Mouse (Mus musculus) CD4-positive, CD25-positive, alpha-beta regulatory T cell, adult 2 months (primary cell): ENCODE measurements at regions not wholly inside any gene's neighbourhood (a gene's known extent, or its start where the extent isn't known, plus 50 kb on each side); places are given as distances from the start of the nearest gene placed in this dataset.

ENCODE experiments used
- DNase-seq: peaks from one replicate; pipeline ENCODE4 v3.0.0-alpha.2; 2012; ENCODE audit warnings: low read depth, low spot score

DNA sequence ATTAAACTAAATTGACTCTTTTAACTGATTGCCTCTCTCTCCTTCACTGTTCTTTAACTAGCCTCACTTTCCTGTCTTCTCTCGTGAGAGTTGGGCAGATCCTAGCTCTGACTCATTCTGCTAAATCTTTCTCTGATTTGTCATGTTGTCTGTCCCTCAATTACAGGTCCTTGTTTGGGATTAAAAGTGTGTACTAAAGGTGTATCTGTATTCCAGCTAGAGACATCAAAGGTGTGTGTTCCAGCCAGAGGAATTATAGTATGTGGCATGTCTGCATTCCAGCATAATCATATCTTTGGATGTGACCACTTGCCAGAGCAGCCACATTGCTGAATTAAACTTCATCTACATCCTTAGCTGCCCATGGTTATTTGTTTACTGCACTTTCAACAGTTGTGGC, 167.5 kb upstream of the Fam83b start:
- DNase-seq = no peak

DNA sequence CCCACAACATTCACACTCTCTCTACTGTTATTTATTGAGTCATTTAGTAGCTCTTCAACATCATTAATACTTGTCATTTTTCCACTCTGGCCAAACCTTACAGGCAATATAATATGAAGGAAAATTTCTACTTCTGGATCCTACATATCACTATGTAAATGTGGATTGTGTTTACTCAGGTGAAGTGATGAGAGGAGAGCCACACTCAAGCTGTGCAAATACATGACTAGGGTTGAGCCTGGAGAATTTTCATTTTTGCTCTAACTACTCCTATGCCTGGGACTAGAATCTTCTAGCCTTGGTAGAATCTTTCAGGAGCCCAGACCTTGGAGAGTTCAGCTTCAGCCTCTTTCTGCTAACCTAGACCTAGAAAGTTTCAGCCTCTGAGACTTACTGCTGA, 166.9 kb upstream of the Fam83b start:
- no peak for DNase-seq

DNA sequence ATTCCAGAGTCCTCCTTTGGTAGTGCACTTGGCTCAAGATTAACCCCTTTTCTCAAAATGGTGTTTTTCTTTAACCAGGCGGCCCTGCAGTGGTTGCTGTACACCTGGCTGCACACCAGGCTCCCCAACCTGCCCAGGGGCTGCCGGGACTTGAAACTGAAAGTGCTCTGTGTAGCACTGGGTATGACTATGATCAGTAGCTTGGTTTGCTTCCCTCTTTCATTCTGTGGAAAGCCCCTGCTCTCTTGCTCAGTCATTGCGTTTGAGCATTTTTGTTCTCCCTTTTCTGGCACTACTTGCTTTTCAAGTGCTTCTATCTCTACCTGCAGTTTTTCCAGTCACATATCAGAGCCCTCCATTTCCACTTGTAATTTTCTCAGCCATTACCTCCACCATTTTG, 156.0 kb upstream of the Fam83b start:
- peak; percentile 3 for DNase-seq

DNA sequence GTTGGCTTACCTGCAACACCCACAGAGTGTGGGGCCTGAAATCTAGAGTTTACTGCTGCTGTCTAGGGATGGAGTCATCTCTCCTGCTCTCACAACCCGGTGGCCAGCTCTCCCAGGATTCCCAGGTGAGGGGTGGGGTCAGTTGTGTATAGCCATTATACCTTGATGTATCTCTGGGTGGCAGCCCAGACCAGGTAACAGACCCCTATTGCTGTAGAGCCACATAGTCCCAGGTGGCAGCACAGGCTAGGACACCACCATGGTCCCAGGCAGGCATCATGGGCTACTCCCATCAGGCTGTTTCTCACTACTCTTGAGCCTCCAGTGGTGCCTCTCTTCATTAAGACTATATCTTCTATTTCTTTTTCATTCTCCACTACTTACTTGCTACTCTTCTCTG, 148.9 kb upstream of the Fam83b start:
- no peak for DNase-seq

DNA sequence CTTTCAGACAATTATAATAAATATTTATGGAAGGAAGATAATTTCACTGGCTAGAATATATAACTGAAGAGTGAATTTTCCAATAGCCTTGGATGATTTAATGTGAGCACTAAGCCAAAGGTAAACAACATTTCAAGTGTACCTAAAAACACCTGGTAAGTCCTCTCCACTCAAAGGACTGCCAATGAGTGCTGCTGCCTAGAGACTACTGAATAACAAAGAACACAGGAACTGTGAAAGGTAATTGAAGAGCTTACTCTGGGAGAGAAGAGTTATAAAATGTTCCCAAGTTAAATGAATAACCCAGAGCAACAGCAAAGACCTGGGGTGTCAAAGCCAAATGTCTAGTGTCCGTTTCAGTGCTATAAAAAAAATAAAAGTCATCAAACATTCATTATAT, 139.5 kb upstream of the Fam83b start:
- DNase-seq = no peak

DNA sequence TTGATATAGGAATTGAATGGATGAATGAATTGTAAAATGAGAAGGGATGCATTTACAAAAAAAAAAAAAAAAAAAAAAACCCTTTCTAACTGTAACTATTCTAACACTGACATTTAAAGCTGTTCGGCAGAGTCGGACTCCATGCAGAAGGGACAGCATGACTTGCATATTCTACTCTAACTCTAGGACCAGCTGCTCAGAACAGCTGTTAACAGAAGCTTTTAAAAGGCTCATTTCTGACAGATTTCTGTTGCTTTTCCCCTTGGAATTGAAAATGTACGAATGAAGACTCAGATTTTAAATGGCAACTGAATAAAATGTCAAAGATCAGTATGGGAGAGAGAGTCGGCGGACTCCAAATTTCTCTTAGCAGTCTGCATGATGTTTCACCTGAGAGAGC, 138.9 kb upstream of the Fam83b start:
- DNase-seq = no peak

DNA sequence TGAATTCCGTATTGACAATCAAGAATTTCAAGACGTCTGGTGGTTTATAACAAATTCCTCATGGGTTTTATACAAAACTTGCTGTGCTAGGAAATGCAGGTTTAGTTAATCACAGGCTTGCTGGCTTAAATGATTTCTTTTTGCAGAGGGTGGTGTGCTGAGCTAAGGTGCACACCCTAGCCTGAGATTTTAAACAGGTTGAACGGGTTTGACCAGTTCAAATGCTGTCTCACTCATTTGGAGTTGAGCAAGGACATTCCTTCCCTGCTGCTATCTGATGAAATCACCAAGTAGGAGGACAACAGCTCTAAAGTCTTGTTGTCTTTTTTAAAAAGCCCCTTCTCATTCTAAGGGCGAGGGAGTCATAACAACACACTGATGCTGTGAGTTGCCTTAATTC, 128.6 kb upstream of the Fam83b start:
- no peak for DNase-seq

DNA sequence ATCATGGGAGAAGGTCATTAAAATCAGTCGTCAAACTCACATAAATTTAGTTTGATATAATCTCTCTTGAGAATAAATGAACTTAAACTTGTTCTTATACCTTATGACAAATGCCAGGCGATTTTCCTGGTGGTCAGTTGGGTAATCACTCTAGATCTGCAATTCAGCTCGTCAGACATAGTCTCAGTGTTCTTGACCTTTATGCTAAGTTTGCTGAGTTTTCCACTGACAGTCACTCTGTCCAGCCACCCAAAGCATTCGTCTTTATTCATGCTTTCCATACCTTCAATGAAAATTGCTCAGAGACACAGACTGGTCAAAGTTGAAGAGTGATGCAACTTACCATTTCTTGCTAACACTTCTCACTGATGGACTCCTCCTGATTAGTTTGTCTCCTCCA, 126.1 kb upstream of the Fam83b start:
- DNase-seq = no peak

DNA sequence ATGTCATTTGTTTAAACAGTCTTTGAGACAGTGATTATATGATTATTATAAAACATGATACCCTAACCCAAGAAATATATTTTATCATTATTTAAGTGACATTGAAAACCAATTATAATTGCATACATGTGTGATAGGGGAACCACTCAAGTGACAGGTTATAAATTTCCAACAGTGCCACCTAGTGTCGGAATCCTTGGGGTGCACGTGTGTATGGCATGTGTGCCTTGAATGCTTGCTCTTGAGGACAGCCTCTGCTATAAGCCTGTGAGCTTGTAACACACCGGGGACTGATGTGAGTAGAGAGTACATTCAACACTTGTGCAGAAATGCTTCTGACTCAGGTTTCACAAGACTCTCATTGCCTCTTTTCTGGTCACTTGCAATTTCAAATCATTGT, 93.9 kb upstream of the Fam83b start:
- DNase-seq = peak; percentile 13

DNA sequence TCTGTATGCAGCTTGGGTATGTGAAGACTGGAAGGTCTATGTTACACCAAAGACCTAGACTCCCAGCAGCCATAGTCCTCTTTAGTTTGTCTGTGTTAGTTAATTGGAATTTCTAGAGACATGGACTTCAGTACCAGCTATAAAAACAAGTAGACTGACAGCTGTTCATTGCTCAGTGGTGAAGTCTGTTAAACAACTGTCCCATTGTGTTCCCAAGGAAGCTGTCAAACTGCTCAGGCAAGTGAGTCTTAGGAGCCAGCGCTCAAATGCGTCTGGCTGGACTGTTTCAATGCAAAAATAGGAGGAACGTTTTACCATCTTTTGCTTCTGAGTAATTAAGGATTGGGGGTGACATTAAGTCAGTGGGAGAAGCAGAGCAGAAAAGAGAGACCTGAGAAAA, 92.9 kb upstream of the Fam83b start:
- DNase-seq = no peak

DNA sequence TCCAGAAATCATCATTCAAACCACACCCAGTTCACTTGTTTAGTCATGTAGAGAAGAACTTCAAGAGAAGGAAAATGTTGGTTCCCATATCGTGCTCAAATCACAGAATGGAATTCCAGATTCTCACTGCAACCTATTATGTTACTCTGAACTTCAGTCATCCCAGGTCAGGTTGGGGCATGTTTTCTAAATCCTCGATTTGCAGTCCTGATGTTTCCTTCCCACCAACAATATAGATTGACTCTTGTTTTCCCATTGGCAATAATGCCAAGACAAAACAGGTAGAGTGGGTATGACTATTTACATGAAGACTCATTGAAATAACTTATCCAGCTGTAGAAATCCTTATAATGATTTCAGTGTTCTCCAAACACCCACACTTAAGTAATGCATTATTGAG, 86.4 kb upstream of the Fam83b start:
- DNase-seq = no peak

DNA sequence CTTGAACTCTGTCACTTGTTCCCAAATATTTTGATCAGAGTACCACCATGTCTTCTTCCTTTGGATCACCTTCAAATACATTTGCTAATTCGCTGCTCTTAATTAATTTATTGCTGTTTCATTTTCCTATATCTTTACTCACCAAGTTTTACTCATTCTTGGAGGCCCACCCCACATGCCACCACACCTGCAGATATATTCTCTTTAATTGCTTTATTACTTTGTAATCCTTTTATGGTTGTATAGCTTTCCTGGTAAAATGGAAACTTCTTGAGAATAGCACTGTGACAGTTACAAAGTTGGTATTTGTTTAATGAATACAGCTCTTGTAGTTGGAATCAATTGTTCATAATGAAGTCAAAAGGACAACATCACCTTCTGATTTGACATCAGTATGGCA, 82.6 kb upstream of the Fam83b start:
- DNase-seq = no peak

DNA sequence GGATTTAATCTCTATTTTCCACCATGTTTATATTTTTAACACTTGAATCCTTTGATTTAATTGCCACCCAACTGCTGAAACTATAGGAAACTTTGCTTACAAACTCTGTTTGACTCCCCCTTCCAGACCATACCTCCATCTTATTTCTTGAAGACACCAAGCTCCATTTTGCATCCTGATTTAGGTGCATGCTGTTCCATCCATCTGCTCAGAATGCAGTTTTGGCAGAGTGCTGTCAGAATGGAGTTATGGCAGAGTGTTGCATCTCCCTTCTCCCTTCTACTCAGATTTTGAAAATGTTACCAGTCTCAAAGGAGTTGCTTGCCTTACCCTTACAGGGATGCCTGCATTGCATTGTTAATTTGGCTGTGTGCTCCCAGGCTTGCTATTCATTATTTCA, 79.5 kb upstream of the Fam83b start:
- no peak for DNase-seq
